Mouse (Mus musculus) CH12.LX (cell line): ENCODE data around the gene Comt. TPM values are rescaled to one million over a fixed set of nuclear protein-coding genes. Genes with fewer than 3 reads are reported as not detected.

Source experiments
- DNase-seq: peaks from one replicate; pipeline ENCODE4 v3.0.0-alpha.2; 2013; ENCODE audit errors: extremely low read depth
- H3K27ac ChIP-seq: 2 replicates; pipeline ENCODE4 v1.5.1; 2012; ENCODE audit warnings: low read depth, mild to moderate bottlenecking, control low read depth, moderate library complexity; ENCODE audit not compliant: insufficient read depth
- H3K27me3 ChIP-seq: replicated peaks from 2 replicates; pipeline ENCODE3; 2012; ENCODE audit warnings: inconsistent platforms
- H3K36me3 ChIP-seq, 2 experiments: replicated peaks in 1 of 2; 2 replicates each; pipeline versions ENCODE3 to v1.6.1; 2012; ENCODE audit warnings: inconsistent platforms in 1 of 2, low read length in 1 of 2, mild to moderate bottlenecking in 1 of 2, mixed read lengths in 1 of 2, moderate library complexity in 1 of 2; ENCODE audit not compliant: control insufficient read depth in 1 of 2, insufficient read depth in 1 of 2
- H3K4me1 ChIP-seq, 2 experiments: 2 replicates each; pipeline ENCODE4 v1.6.1; 2012; ENCODE audit warnings: inconsistent platforms in 1 of 2, moderate library complexity in 1 of 2; ENCODE audit not compliant: insufficient read depth in 2 of 2, control insufficient read depth in 1 of 2
- H3K4me2 ChIP-seq: 2 replicates; pipeline ENCODE4 v1.6.1; 2012; ENCODE audit warnings: low read depth, mild to moderate bottlenecking, control low read depth; ENCODE audit not compliant: poor library complexity, insufficient read depth, severe bottlenecking
- H3K4me3 ChIP-seq, 3 experiments: fragments of 150-350 bp in 1 of 3; sonication (generic) in 1 of 3; replicated peaks in 1 of 3; 2 replicates each; pipeline versions ENCODE3 to v1.5.1; 2011 to 2012; ENCODE audit warnings: low read depth in 2 of 3, low read length in 2 of 3, mild to moderate bottlenecking in 2 of 3, moderate library complexity in 2 of 3, control low read depth in 1 of 3, improper control_type of control experiment in 1 of 3, inconsistent platforms in 1 of 3, mixed read lengths in 1 of 3; ENCODE audit not compliant: poor library complexity in 1 of 3
- H3K79me2 ChIP-seq: replicated peaks from 2 replicates; pipeline ENCODE4 v1.6.1; 2012; ENCODE audit warnings: mild to moderate bottlenecking, moderate library complexity; ENCODE audit not compliant: control insufficient read depth, poor library complexity, insufficient read depth, severe bottlenecking; ENCODE audit errors: extremely low read depth
- H3K9ac ChIP-seq: 2 replicates; pipeline ENCODE4 v1.6.1; 2012; ENCODE audit warnings: low read depth, mild to moderate bottlenecking, control low read depth, moderate library complexity; ENCODE audit not compliant: insufficient read depth
- H3K9me3 ChIP-seq: replicated peaks from 2 replicates; pipeline ENCODE3; 2012; ENCODE audit warnings: low read length, inconsistent platforms, mixed read lengths
- BHLHE40 ChIP-seq: IDR thresholded peaks from 2 replicates; pipeline ENCODE4 v1.6.1; 2011; ENCODE audit warnings: mild to moderate bottlenecking, low read depth, low read length, improper control_type of control experiment
- CHD1 ChIP-seq: IDR thresholded peaks from 2 replicates; pipeline ENCODE4 v1.6.1; 2012; ENCODE audit warnings: low read depth, low read length, improper control_type of control experiment, inconsistent platforms
- CHD2 ChIP-seq: IDR thresholded peaks from 2 replicates; pipeline ENCODE4 v1.6.1; 2011; ENCODE audit warnings: low read length, improper control_type of control experiment
- CTCF ChIP-seq, 2 experiments: IDR thresholded peaks in 1 of 2; conservative IDR thresholded peaks in 1 of 2; 2 replicates each; pipeline ENCODE4 v1.5.1; 2011 to 2012; ENCODE audit warnings: low read depth in 2 of 2, low read length in 2 of 2, improper control_type of control experiment in 1 of 2, inconsistent platforms in 1 of 2, mild to moderate bottlenecking in 1 of 2, moderate library complexity in 1 of 2
- E2F4 ChIP-seq: IDR thresholded peaks from 2 replicates; pipeline ENCODE4 v1.6.1; 2011; ENCODE audit warnings: low read depth, low read length, improper control_type of control experiment; ENCODE audit not compliant: insufficient replicate concordance
- ELF1 ChIP-seq: IDR thresholded peaks from 2 replicates; pipeline ENCODE4 v1.6.1; 2014; ENCODE audit warnings: low read depth, mild to moderate bottlenecking, inconsistent platforms, low read length, improper control_type of control experiment
- ETS1 ChIP-seq: conservative IDR thresholded peaks from 2 replicates; pipeline ENCODE4 v1.6.1; 2012; ENCODE audit warnings: low read depth, mild to moderate bottlenecking, inconsistent platforms, low read length, improper control_type of control experiment, moderate library complexity
- HCFC1 ChIP-seq: IDR thresholded peaks from 2 replicates; pipeline ENCODE4 v1.6.1; 2012; ENCODE audit warnings: low read depth, mild to moderate bottlenecking, inconsistent platforms, low read length, improper control_type of control experiment
- IRF4 ChIP-seq: IDR thresholded peaks from 2 replicates; pipeline ENCODE4 v1.6.1; 2014; ENCODE audit warnings: low read depth, mild to moderate bottlenecking, inconsistent platforms, low read length, improper control_type of control experiment
- JUN ChIP-seq: IDR thresholded peaks from 2 replicates; pipeline ENCODE4 v1.6.1; 2011; ENCODE audit warnings: low read depth, mild to moderate bottlenecking, low read length, improper control_type of control experiment, moderate library complexity; ENCODE audit not compliant: insufficient read depth
- MAFK ChIP-seq: IDR thresholded peaks from 2 replicates; pipeline ENCODE4 v1.6.1; 2011; ENCODE audit warnings: low read length, improper control_type of control experiment; ENCODE audit not compliant: insufficient replicate concordance
- MAX ChIP-seq: IDR thresholded peaks from 2 replicates; pipeline ENCODE4 v1.6.1; 2011; ENCODE audit warnings: low read length, improper control_type of control experiment
- MEF2A ChIP-seq: IDR thresholded peaks from 2 replicates; pipeline ENCODE4 v1.6.1; 2014; ENCODE audit warnings: low read depth, mild to moderate bottlenecking, inconsistent platforms, low read length, improper control_type of control experiment, borderline replicate concordance
- MXI1 ChIP-seq: IDR thresholded peaks from 2 replicates; pipeline ENCODE4 v1.6.1; 2011; ENCODE audit warnings: mild to moderate bottlenecking, low read depth, low read length, improper control_type of control experiment
- NELFE ChIP-seq: IDR thresholded peaks from 2 replicates; pipeline ENCODE4 v1.6.1; 2011; ENCODE audit warnings: low read depth, low read length, improper control_type of control experiment
- NRF1 ChIP-seq: IDR thresholded peaks from 2 replicates; pipeline ENCODE4 v1.6.1; 2014; ENCODE audit warnings: low read depth, mild to moderate bottlenecking, inconsistent platforms, low read length, improper control_type of control experiment, moderate library complexity
- POLR2A ChIP-seq: IDR thresholded peaks from 2 replicates; pipeline ENCODE4 v1.6.1; 2011; ENCODE audit warnings: low read depth, mild to moderate bottlenecking, improper control_type of control experiment, low read length
- POLR2AphosphoS2 ChIP-seq: IDR thresholded peaks from 2 replicates; pipeline ENCODE4 v1.6.1; 2011; ENCODE audit warnings: low read depth, low read length, improper control_type of control experiment
- SIN3A ChIP-seq: IDR thresholded peaks from 2 replicates; pipeline ENCODE4 v1.6.1; 2012; ENCODE audit warnings: low read length, improper control_type of control experiment, inconsistent platforms
- TBP ChIP-seq: conservative IDR thresholded peaks from 2 replicates; pipeline ENCODE4 v1.6.1; 2011; ENCODE audit warnings: low read depth, low read length, improper control_type of control experiment
- UBTF ChIP-seq: IDR thresholded peaks from 2 replicates; pipeline ENCODE4 v1.6.1; 2012; ENCODE audit warnings: low read depth, mild to moderate bottlenecking, inconsistent platforms, low read length, improper control_type of control experiment, moderate library complexity
- USF2 ChIP-seq: conservative IDR thresholded peaks from 2 replicates; pipeline ENCODE4 v1.6.1; 2011; ENCODE audit warnings: low read depth, low read length, improper control_type of control experiment
- ZC3H11A ChIP-seq: IDR thresholded peaks from 2 replicates; pipeline ENCODE4 v1.6.1; 2012; ENCODE audit warnings: low read depth, mild to moderate bottlenecking, inconsistent platforms, low read length, improper control_type of control experiment
- ZMIZ1 ChIP-seq: IDR thresholded peaks from 2 replicates; pipeline ENCODE4 v1.6.1; 2012; ENCODE audit warnings: low read depth, mild to moderate bottlenecking, inconsistent platforms, low read length, improper control_type of control experiment
- dilution Hi-C: fragments of 300-500 bp; cut with MboI; formaldehyde crosslinking; loops from 2 replicates; pipeline ENCODE4 v1.14.3; 2020; ENCODE audit warnings: low sequenced_read_pairs; ENCODE audit not compliant: extremely low pct_unique_long_range_greater_than_20kb, extremely low pct_ligation_motif_present
- in situ Hi-C: fragments of 300-500 bp; cut with MboI; formaldehyde crosslinking; loops from 3 replicates; pipeline ENCODE4 v1.14.3; 2019; ENCODE audit warnings: low sequenced_read_pairs, low pct_ligation_motif_present, low pct_unique_long_range_greater_than_20kb, mixed read lengths
- polyA plus RNA-seq: library from polyadenylated mRNA; unstranded; fragments of >175 nt; gene quantifications from 2 replicates; pipeline ENCODE4 v1.2.1, GENCODE M21; 2012; ENCODE audit warnings: low read depth; ENCODE audit not compliant: insufficient read length
- total RNA-seq, 2 experiments: library from RNA; depleted of rRNA; stranded (reverse); fragments of 300-350 nt in 1 of 2; fragments of >200 nt in 1 of 2; gene quantifications; 2 replicates each; pipeline ENCODE4 v1.2.3; 2012 to 2014

Gene Comt
- total and polyA plus RNA-seq, 3 experiments: 74.0 to 91.6 (median 84.8) TPM

GRCm38 (mm10) chr16:18449005-18449404 is 22.4 kb upstream of the Comt start:
- no peak for DNase-seq
- H3K9me3 ChIP-seq: no peaks in the 10 kb centered on the region
- no peak overlapping the region for H3K27ac ChIP-seq
- TF ChIP-seq ZC3H11A (no peak), MEF2A (no peak), NRF1 (no peak), HCFC1 (no peak), BHLHE40 (no peak), MAX (no peak), CHD2 (no peak), TBP (no peak), JUN (no peak), POLR2A (no peak), ETS1 (no peak), E2F4 (no peak), IRF4 (no peak), POLR2AphosphoS2 (no peak)
- TF ChIP-seq, all 38 proteins: peak for 0
- H3K4me1 ChIP-seq: peaks cover 3 to 10% of the 10 kb centered on the region in 2 experiments
- dilution Hi-C loops (no loop called here), in situ Hi-C loops (no loop called here)
- no peaks in the 10 kb centered on the region for H3K27me3 ChIP-seq
- H3K36me3 ChIP-seq: peaks cover 19 to 82% of the 10 kb centered on the region in 2 experiments
- no peaks in the 10 kb centered on the region for H3K79me2 ChIP-seq
- H3K4me3 ChIP-seq: no peak overlapping the region
- no peak overlapping the region for H3K4me2 ChIP-seq
- H3K9ac ChIP-seq: no peak overlapping the region

- TF ChIP-seq UBTF: no peak
- TF ChIP-seq MXI1: no peak
- TF ChIP-seq NRF1: no peak
- TF ChIP-seq CTCF (conservative IDR thresholded peaks at IDR 0.05 in 1 of 2, IDR thresholded peaks at IDR 0.05 in 1 of 2; ENCODE audit: low read depth in 2 of 2, low read length in 2 of 2): no peak
- TF ChIP-seq CHD2: no peak
- no peak for TF ChIP-seq ELF1
- no peak for TF ChIP-seq CHD1
- no peak for TF ChIP-seq SIN3A
- TF ChIP-seq NELFE: no peak
- TF ChIP-seq ZMIZ1: no peak
- TF ChIP-seq MAFK: no peak
- TF ChIP-seq USF2: no peak
- DNase-seq: no peak
- peaks cover 3 to 10% of the 10 kb centered on the region in 2 experiments for H3K4me1 ChIP-seq
- H3K79me2 ChIP-seq: no peaks in the 10 kb centered on the region
- dilution Hi-C loops (no loop called here), in situ Hi-C loops (no loop called here)
- peaks cover 21 to 82% of the 10 kb centered on the region in 2 experiments for H3K36me3 ChIP-seq
- H3K4me2 ChIP-seq: no peak overlapping the region
- H3K4me3 ChIP-seq: no peak overlapping the region
- H3K9me3 ChIP-seq: no peaks in the 10 kb centered on the region
- no peak overlapping the region for H3K9ac ChIP-seq
- no peak overlapping the region for H3K27ac ChIP-seq
- no peaks in the 10 kb centered on the region for H3K27me3 ChIP-seq
These were observed 21.5 kb upstream of the Comt start for GRCm38 (mm10) chr16:18448104-18448503.
